Mouse (Mus musculus): ENCODE data around the gene Bdp1.

The Bdp1 gene

DNA sequence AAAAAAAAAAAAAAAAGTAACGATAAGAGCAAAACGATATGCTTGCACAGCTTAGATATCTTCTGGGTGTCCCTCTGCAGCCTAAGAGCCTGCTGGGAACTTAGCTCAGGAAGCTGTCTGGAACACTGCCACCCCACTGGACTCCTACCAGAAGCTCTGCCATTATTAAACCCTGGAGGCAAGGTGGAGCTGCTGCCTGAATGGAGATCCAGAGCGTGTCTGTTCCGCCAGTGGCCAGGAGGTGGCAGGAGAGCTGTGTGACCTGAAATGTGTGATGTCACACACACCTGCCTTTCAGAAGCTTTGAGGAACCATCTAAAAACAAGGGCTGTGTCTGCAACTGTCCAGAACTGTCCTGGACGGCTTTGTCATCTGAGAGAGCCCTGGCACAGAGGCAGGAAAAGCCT is 102.1 kb downstream of the Bdp1 start:
- DNase-seq (ENCODE audit: low read depth, low spot score) = peak; percentile 42

DNA sequence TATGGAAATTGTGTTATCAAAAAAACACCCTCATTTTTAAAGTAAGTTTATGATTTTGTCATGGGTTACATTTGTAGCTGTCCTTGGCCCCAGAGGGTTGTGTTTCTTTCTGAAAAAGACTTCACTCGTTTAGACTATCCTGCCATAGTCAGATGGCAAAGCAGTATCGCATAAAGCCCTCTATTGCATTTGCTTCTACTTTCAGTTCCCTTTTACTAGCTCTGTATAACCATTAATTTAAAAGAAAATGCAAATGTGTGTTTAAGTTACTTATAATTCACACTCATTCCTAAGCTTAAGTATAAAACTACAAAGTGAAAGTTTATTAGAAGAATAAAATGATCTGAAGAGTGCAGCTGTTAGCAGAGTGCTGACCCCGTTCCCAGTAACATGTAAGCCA is 104.8 kb downstream of the Bdp1 start:
- DNase-seq (ENCODE audit: low read depth, low spot score) = no peak

DNA sequence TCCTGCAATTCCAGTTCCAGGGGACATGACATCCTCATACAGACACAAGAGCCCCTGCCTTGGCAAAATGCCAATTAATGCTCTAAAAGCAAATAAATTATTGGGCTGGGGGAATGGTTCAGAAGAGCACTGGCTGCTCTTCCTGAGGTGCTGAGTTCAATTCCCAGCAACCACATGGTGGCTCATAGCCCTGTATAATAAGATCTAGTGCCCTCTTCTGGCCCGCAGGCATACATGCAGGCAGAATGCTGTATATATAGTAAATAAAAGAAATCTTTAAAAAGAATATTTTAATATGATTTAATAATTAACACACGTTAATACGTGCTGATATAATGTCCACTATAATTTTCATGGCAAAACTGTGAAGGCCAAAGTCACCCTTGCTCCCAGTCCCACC is 105.8 kb downstream of the Bdp1 start:
- no peak for DNase-seq (ENCODE audit: low read depth, low spot score)

DNA sequence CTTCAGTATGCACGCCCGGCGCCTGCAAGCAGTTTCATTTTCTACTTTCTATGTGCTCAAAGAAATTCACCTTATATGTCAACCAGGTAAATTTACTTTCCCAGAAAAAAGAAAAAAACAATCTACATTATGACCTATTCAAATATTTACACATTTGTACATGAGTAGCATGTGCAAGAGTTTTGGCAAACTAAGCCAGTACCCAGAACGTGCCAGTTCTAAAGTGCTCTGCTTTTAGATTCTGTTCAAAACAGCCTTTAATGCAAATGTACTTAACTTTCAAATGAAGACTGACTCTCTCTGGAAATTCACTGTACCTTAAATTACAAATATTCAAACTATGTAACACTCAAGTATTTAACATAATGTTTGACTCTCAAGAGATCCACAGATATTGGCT is 114.3 kb downstream of the Bdp1 start:
- DNase-seq (ENCODE audit: low read depth, low spot score) = no peak

DNA sequence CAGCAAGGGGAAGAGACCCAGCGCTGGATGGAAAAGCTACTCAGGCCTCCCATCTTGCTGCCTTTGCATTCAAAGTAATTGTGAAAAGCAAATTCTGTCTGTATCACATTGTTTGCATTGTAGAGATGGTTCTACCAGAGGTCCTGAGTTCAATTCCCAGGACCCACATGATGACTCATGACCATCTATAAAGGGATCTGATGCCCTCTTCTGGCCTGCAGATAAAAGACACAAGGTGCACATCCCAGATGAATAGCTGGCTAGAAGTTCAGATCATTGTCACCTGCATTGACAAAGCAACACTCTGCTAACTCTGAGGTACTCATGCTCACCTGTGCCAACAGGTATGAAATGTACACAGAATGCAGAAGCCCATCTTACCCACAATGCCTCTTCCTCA is 120.5 kb downstream of the Bdp1 start:
- DNase-seq (ENCODE audit: low read depth, low spot score) = no peak

DNA sequence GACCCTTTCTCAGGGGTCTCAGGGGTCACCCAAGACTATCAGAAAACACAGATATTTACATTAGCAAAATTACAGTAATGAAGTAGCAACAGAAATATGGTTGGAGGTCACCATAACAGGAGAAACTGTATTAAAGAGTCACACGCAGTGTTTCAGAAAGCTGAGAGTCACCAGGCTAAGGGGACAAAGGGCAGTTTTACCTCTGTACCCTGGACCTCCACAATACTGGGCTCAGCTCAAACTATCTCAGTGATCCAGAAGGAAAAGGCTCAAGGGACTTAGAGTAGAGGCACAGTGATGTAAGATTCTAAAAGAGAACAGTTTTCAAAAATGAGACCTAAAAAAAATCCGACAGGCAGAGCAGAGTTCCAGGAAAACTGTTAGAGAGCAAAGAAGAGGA is 124.5 kb downstream of the Bdp1 start:
- no peak for DNase-seq (ENCODE audit: low read depth, low spot score)

DNA sequence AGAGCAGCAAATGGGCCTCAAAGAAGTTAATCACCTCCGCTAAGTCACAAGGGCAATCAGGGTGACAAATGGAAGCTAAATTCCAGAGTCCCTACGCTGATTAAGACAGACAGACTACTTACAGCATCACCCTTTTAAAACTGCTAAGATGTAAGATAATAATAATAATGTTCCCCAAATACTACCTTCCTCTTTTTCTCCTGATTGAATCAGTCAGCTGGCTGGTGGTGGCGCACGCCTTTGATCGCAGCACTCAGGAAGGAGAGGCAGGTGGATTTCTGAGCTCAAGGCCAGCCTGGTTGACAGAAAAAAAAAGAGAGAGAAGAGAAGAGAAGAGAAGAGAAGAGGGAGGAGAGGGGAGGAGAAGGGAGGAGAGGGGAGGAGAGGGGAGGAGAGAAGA is 133.8 kb downstream of the Bdp1 start:
- no peak for DNase-seq (ENCODE audit: low read depth, low spot score)
